Mouse (Mus musculus) kidney, postnatal 4 days (tissue): ENCODE data around the gene Pcnt.

ENCODE experiments used
- DNase-seq, 2 experiments: peaks; one replicate each; pipeline ENCODE4 v3.0.0; 2021; ENCODE audit warnings: mixed read lengths in 2 of 2

Pcnt gene

GRCm38 (mm10) chr10:76392596-76392995 is 50.0 kb downstream of the Pcnt start:
- no peak for DNase-seq

GRCm38 (mm10) chr10:76391786-76392185 is 50.8 kb downstream of the Pcnt start:
- DNase-seq: peak; percentile 33 to 42

- DNase-seq: no peak
These were observed 51.4 kb downstream of the Pcnt start for GRCm38 (mm10) chr10:76391166-76391565.

- no peak for DNase-seq
These were observed 67.6 kb downstream of the Pcnt start for GRCm38 (mm10) chr10:76374981-76375380.

- no peak for DNase-seq
These were observed 70.8 kb downstream of the Pcnt start for GRCm38 (mm10) chr10:76371736-76372135.

GRCm38 (mm10) chr10:76368766-76369165 is 73.8 kb downstream of the Pcnt start:
- no peak for DNase-seq

- no peak for DNase-seq
These were observed 79.4 kb downstream of the Pcnt start for GRCm38 (mm10) chr10:76363233-76363632.

GRCm38 (mm10) chr10:76358468-76358867 is 84.1 kb downstream of the Pcnt start:
- DNase-seq: no peak

GRCm38 (mm10) chr10:76357286-76357875 is 85.2 kb downstream of the Pcnt start:
- no peak for DNase-seq

- no peak for DNase-seq
These were observed 87.6 kb downstream of the Pcnt start for GRCm38 (mm10) chr10:76354974-76355373.

- no peak for DNase-seq
These were observed 88.6 kb downstream of the Pcnt start for GRCm38 (mm10) chr10:76353986-76354385.

- peak in 1 of 2 experiments; percentile 17 for DNase-seq
These were observed 90.6 kb downstream of the Pcnt start for GRCm38 (mm10) chr10:76351953-76352352.

- DNase-seq: peak; percentile 84 to 87
These were observed 96.0 kb downstream of the Pcnt start for GRCm38 (mm10) chr10:76346589-76346988.

GRCm38 (mm10) chr10:76346043-76346491 is 96.5 kb downstream of the Pcnt start:
- peak; percentile 32 to 49 for DNase-seq

GRCm38 (mm10) chr10:76345540-76345902 is 97.1 kb downstream of the Pcnt start:
- DNase-seq: no peak

GRCm38 (mm10) chr10:76344711-76345539 is 97.7 kb downstream of the Pcnt start, which contains the start of gene Dip2a:
Dip2a (minus strand) TSS chr10:76345291.
- peak; percentile 97 to 98 for DNase-seq

- peak; percentile 19 to 35 for DNase-seq
These were observed 108.2 kb downstream of the Pcnt start for GRCm38 (mm10) chr10:76334350-76334749.

GRCm38 (mm10) chr10:76332040-76332439 is 110.5 kb downstream of the Pcnt start:
- no peak for DNase-seq

- DNase-seq: no peak
These were observed 113.5 kb downstream of the Pcnt start for GRCm38 (mm10) chr10:76329093-76329492.

- DNase-seq: no peak
These were observed 114.0 kb downstream of the Pcnt start for GRCm38 (mm10) chr10:76328574-76328973.

GRCm38 (mm10) chr10:76326304-76327006 is 116.1 kb downstream of the Pcnt start:
- peak; percentile 68 to 71 for DNase-seq

GRCm38 (mm10) chr10:76317623-76318022 is 125.0 kb downstream of the Pcnt start:
- DNase-seq: no peak

GRCm38 (mm10) chr10:76316194-76316593 is 126.4 kb downstream of the Pcnt start:
- peak in 1 of 2 experiments; percentile 17 for DNase-seq
